Mouse (Mus musculus) inflammation-experienced regulatory T-cells, adult 6 months (primary cell): ENCODE data around the gene Ccdc50. TPM values are rescaled to one million over a fixed set of nuclear protein-coding genes. Genes with fewer than 3 reads are reported as not detected.

Experiments
- ATAC-seq: one replicate; pipeline ENCODE4 v1.8.0; 2017
- polyA plus RNA-seq, 3 experiments: library from polyadenylated mRNA; unstranded; fragments of 100-300 nt; shearing (Covaris generic); gene quantifications; one replicate each; pipeline ENCODE4 v1.2.1; 2017

Ccdc50 gene
- polyA plus RNA-seq, 3 experiments from 2014 or later = 30.2 to 37.0 (median 35.4) TPM

DNA sequence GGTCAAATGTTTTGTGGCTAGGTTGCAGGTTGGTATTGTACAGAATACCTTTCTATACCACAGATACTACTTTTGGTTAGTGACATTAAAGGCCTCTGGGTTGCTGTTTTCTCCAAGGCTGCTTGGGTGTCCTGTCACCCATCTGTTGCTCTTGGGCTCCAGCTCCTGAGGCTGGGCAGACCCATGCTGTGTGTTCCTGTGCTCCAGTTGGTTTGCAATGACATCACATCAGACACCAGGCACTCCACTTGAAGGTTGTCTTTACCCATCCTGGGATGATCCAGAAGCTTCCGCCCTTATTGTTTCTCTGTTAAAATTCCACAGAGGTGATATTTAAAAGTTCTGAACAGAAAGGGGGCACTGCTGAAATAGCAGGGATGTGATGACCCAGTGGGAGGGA lies 8.3 kb downstream of the Ccdc50 start:
- ATAC-seq = no peak

DNA sequence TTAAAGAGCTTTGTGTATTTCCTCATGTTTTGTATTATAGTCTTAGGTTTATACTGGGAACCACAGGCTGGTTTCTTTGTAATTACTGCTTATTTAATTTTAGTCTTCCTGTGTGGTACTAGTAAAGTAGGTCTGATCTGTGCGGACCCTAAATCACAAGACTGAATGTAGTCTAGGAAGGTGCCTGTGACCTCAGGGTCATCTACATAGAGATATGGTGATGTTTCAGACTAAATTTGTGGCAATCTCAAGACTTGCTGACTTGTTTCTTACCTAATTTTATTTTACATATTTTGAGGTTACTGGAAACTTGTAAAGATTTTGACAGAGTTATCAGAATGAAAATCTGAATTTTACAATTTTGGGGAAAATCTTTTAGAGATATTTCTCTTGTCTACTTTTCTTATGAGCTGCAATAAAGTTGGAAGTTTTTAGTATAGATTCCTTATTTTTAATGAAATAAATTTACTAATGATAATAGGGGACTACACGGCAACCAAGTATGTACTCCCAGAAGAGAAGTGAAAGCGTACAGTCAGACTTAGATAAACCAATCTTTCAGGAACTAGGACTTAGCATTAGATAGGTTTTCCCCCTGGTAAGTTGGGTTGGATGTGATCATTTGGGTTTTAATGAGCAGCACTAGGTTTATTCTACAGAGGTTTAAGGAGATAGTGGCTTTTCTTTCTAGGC lies 10.5 kb downstream of the Ccdc50 start:
- peak; percentile 19 for ATAC-seq

DNA sequence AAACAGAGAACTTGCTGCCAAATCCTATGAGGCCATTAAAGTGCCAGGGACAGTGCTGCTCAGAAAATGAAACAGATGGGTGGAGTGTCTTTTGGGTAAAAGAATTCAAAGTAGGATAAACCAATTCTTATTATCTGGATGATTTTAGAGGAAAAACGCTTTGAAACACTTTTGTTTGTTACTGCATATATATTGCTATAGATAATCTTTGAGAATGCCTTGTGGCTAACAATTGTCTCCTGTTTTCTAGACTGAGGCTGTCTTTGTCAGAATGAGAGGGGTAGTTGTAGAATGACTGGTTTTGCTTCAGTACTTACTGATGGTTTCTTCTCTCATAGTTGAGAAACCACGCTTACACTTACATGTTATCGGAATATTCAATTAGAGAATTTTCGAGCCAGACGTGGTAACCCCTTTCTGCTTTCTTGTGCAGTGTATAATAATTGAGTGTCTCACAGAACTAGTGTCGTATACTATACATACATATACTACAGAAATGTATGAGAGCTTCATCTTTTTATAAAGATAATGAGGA lies 11.1 kb downstream of the Ccdc50 start:
- no peak for ATAC-seq

DNA sequence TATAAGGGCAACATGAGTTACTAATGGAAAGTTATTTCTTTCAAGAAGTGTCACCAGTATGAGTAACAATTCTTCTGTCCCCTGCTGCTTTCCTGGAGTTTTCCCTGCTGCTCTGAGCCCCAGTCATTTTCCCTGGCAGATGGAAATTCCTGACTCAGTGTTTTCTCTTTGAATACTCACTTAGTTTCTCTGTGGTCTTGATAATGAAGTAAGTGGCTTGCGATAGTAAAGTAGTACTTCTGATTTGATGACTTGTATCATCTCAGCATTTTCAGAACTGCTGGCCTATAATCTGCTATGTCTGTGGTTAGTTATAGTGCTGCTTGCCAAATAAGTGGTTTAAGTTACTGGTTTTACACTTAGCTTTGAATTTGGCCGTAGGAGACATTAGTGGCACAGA lies 12.9 kb downstream of the Ccdc50 start:
- peak; percentile 35 for ATAC-seq

DNA sequence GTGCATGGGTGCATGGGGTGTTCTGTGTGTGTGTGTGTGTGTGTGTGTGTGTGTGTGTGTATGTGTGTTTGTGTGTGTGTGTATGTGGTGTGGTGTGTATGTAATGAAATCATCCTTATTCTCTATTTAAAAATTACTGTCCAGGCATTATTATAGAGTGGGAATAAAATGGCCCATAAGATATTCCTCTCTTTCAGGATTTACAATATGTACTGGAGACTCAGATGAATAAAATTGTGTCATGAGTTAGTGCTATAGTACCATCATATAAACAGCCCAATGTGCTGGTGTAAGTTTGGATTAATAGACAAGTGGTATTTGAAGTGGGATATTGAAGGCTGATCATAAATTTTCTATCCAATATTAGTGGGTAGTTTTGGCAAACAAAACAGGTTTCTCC lies 15.4 kb downstream of the Ccdc50 start:
- no peak for ATAC-seq

DNA sequence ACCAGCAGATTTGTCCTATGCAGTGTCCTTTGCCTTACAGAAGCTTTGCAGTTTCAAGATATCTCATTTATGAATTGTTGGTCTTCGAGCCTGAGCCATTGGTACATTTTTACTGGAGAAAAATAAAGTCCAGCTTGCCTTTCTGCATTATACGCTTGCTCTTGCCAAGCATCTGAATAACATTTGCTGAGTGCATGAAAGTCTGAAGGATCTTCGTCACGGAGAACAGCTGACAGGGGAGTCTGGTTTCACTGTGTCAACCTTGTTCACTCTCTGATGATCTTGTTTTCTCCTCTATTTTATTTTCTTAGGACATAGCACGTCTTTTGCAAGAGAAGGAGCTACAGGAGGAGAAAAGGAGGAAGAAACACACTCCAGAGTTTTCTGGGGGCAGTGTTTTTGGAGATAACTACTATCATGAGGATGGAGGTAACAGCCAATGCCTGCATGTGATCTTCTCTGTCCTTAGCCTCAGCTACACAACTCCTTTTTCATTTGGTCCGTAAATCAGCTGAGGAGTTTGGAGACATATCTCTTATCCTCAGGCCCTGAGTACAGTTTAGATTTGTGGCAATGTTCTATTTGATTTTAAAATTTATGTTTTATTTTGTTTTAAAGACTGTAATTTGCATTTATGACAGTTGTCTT lies 28.4 kb downstream of the Ccdc50 start:
- no peak for ATAC-seq

DNA sequence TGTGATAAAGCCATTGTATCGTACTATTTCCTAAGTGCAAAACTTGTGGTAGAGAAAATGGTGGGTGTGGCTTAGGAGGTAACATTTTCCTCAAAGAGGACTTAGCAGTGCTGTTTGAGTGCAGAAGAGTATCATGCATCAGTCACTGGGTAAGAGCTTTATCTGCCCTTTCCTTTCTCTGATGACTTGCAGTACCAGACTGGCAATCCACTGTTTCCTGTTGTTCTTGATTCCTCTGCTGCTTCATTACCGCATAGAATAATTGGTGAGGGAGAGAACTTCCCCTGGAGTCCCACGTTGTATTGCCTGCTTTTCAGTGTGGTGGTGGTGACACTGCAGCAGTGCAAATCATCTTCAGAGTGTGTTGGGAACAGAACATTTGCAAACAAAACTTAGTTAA lies 29.0 kb downstream of the Ccdc50 start:
- ATAC-seq = no peak

DNA sequence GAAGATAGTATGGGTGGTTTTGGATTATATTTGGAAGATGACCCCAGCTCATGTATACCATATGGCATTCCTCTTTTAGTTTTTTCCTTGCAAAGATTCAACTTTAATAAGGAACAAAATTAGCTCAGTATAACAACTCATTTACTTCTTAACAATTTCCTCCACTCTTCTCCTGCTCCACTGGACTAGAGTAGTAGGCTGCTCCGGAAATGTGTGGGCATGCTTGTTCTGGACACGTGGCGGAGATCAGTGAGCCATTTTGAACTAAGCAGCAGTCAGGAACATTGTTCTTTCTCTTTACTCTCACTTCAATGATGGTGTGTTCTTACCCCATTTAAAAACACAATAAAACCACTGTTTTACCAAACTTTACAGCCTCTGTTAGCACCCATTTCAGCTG lies 32.3 kb downstream of the Ccdc50 start:
- ATAC-seq = no peak

DNA sequence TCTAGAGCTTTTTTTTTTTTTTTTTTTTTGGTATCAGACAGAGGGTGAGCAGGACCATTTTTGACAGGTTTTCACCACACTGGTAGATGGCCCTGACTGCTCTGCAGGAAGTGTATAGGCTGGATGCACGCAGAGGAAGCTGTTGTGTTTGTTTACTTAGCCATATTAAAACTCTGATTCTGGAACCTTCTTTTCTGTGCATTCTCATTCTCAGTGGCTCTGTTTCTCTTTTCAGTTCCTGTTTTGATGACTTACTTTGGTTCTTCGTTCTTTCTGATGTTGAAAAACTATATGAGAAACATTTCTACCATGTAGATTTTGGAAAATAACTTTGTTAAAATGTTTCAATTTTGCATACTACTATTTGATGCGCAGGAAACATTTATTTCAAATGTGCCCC lies 46.4 kb downstream of the Ccdc50 start:
- no peak for ATAC-seq

DNA sequence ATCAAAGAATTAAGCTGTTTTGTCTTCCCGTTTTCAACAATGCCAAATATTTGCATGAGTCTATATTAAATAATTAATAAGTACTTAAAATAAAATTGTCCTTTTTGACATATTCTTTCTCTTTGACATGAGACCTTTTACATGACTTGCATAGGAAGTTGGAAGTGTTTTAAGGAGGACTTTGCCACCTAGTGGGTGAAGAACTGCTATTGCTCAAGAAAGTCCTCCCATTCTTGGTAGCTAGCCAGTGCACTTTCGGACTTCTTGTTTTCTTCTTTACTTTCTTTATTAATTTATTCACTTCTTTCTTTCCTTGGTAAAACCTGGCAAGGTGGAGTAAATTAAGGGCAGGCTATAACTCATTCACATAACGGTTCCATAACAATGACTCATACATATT lies 55.3 kb downstream of the Ccdc50 start:
- peak; percentile 35 for ATAC-seq

DNA sequence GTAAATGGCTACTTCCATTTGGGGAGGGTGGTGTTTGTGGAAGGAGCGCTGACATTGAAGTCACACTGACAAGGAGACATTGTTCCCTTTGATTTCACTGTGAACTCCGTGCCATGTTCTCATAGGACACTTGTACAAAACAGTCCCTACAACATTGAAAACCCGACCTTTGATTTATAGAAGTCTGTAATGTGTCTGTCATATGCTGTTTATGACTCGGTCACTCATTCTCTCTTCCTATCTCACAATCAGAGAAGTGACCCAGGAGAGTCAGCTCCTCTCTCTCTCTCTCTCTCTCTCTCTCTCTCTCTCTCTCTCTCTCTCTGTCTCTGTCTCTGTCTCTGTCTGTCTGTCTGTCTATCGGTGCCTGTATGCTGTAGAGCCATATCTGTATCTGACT lies 60.7 kb downstream of the Ccdc50 start:
- no peak for ATAC-seq

DNA sequence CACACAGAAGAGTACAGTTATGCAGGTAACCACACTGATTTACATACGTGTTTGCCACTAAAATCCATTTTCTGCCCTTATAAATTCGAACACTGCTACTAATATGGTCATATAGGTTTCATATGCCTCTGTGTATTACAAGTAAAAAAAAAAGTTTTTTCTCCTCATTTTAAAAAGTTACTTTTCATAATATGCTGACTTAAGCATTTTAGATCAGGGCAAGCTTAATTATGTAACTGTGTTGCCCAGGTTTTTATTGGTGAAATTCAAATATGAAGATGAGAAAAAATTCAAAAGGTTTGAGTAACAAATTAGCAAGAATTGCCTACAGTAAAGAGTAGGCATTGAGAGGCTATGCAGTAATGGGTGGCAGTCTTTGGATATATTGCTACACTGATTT lies 62.0 kb downstream of the Ccdc50 start:
- no peak for ATAC-seq

DNA sequence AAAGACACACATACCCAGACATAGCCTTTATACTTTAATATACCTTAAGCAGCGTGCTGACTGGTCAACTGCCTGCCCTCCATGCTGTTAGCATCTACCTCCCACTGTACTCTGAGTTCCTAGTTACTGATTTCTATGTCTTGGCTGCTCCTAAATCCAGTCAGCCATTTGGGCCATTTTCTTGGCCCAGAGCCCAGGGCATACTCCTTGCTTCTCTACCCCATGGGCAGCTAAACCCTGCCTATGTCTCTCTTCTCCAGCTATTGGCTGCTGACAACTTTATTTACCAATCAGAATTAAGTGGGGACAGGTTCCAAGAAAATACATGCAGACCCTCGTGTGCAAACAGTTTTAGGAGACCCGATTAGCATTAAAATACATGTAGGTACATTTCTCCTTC lies 64.7 kb downstream of the Ccdc50 start:
- ATAC-seq = no peak

DNA sequence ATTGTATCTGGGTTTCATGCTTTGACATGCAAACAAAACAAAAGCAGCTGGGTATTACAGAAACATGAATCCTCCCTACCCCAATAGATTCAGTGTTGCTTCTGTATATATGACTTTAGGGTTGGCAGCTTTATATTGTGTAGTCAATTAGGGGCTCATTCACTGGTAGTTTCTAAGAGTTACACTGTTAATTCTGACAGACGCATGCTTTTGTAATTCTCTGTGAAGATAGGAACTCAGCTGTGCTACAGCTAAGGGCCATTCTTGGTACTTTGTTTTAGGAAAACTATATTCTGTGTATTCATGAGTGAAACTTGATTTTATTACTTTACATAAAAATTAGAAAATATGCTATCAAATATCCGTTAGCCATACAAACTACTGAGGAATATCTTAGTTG lies 65.2 kb downstream of the Ccdc50 start:
- ATAC-seq = no peak

DNA sequence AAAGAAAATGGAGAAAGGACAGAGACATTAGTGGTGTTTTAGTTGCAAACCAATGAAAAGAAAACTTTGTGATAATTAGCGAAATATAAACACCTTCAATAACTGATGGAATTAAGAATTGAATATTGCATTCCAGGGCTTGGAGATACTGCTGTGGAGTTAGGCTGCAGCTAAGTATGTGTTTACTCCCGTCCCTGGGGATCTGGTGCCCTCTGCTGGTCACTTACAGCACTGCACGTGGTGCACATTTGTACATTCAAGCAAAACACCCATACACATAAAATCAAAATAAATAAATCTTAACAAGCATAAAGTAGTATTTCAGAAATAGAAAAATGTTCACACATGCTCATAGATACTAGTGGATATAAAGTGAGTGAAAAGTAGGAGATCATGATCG lies 68.6 kb downstream of the Ccdc50 start:
- peak; percentile 77 for ATAC-seq

DNA sequence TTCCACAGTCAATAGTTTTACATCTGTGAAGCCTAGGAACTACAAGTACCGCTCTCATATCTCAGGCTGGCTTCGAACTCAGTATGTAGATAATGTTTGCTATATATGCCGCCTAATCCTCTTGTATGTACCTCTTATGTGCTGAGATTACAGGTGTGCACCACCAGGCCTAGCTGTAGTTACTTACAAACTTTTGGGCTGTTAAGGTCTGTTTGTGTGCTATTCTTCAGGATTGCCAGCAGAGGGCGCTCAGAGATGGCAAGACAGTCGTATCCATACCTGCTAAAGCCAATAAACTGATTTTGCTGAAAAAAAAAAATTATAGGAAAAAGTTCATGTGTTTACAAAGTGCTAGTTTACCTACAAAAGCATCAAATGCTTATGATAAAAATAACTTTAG lies 80.1 kb downstream of the Ccdc50 start:
- no peak for ATAC-seq

DNA sequence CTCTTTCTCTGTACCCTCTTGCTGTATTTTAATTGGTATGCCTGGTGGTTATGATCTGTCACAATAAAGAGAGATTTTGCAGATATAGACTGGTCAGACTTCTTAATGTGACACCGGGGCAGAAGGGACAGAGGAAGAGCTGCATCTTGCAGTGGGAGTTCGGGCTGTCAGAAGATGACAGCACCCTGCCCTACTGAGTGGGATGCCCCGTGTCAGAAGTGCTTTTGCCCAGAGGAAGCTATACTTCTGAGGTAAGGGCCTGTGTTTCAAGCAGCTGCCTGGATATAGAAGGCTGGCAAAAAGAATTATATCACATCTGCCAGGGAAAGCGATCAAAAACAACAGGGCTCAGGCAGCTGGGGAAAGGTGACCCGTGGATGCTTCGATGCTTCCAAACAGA lies 82.7 kb downstream of the Ccdc50 start:
- ATAC-seq = no peak

DNA sequence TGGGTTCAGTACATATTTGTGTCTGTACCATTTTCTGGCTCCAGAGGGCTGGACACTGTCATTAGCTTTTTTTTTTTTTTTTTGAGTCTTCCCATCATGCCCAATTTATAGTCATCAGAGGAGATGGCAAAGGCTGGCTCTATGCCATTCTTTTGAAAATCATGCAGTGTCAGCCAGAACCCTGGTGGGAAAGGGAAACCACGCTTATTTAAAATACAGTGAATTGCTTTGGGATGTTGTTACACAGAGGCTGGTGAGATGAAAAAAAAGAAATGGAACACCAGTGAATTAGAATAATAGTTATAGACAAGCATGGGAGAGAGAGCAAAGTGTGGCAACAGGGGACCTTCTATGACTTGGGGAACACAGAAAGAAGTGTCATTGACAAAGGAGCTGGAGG lies 95.2 kb downstream of the Ccdc50 start:
- ATAC-seq = no peak

Other genes with a start within 250 kb of the Ccdc50 start
- gene Ostn, start 81.4 kb upstream of the Ccdc50 start, polyA plus RNA-seq = not detected
- not detected for gene Uts2b, start 18.6 kb upstream of the Ccdc50 start, polyA plus RNA-seq